15 mouse cellular contexts compared by ENCODE assay signal in the genomic region with DNA sequence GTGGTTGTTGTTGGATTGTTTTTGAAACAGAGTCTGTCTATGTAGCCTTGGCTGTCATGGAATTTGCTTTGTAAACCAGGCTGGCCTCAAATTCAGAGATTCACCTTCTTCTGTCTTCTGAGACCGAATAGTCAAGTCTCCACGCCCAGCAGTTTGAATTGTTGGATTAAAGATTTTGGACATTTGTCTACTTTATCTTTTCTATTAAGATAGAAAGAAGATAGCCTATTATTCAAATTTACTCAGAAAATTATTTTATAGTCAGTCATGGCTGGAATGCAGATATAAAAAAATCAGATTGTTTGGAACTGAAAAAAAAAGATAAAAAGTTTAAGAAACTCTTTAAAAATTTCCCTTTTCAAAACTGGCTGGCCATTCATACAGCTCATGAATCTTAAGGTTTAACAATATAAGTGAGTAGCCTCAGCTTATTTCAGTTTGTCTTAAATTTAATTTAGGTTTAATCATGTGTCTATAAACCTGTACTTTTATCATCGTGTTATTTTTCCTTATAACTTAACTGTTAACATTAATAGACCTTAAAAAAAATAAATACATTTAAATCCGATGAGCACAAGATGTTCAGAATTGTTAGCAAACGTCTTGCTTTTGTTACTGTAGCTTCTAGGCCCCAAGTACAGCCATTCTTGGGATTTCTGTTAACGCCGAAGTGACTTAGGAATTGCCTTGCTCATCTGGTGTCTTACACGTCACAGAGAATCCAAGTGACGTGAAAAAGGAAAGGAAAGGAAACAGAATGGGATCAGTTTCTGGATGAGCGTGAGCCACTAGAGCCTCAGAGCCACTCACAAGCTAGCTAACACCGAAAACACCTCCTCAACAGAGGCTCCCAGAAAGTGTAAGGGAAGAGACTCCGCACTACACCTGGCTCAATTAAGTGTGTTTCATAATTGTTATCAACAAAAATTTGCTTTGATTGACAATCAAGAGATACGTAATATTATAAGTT. TPM values are rescaled to one million over a fixed set of nuclear protein-coding genes. Genes with fewer than 3 reads are reported as not detected.
DNase-seq lines count a peak whose midpoint lies in the region; ATAC-seq and TF ChIP-seq lines count a peak whose summit lies in the region.
"Not testable (repeated sequence)": the region's sequence is repeated elsewhere in the genome, so short reads cannot be mapped to it uniquely, and the experiment has no call there.
"Had no signal": no experiment of that assay in that cellular context is flagged by ENCODE, and none has a peak within 500 bp of the region (broad histone marks: within the 10 kb centered on the region; RNA-seq: fewer than 3 reads in every experiment).

No protein-coding gene starts in this region.

- DNase-seq in G1E (ENCODE audit: low spot score): not testable (repeated sequence)
- DNase-seq in heart, embryonic 10.5 days (ENCODE audit: low spot score): peak; percentile 78
- peak; percentile 30 for DNase-seq in liver, embryonic 11.5 days (ENCODE audit: low spot score)
- DNase-seq in midbrain, embryonic 11.5 days (ENCODE audit: low spot score, missing footprints): peak; percentile 86

- TF ChIP-seq CTCF in G1E (IDR thresholded peaks at IDR 0.05; ENCODE audit: low read depth, low read length): not testable (repeated sequence)

- H3K4me2 ChIP-seq in embryonic facial prominence, embryonic 15.5 days (replicated peaks); hindbrain, embryonic 13.5 days; kidney, embryonic 15.5 days; liver, embryonic 11.5 days; midbrain, embryonic 11.5 days; neural tube, embryonic 15.5 days: not testable (repeated sequence)

- H3K27me3 ChIP-seq in G1E (ENCODE audit: insufficient read depth, low read length); embryonic facial prominence, embryonic 15.5 days; heart, embryonic 10.5 days (ENCODE audit: insufficient read depth, poor library complexity, severe bottlenecking); hindbrain, embryonic 13.5 days; kidney, embryonic 15.5 days; liver, embryonic 11.5 days (replicated peaks; ENCODE audit: control insufficient read depth, insufficient read depth, low read length); midbrain, embryonic 11.5 days (ENCODE audit: control insufficient read depth, insufficient read depth, low read length); neural tube, embryonic 15.5 days (replicated peaks): not testable (repeated sequence)

- H3K36me3 ChIP-seq in G1E (replicated peaks); embryonic facial prominence, embryonic 15.5 days; heart, embryonic 10.5 days; hindbrain, embryonic 13.5 days; kidney, embryonic 15.5 days; liver, embryonic 11.5 days (ENCODE audit: control insufficient read depth, insufficient read depth, low read length); midbrain, embryonic 11.5 days (ENCODE audit: control insufficient read depth, insufficient read depth, low read length); neural tube, embryonic 15.5 days: not testable (repeated sequence)

- peak; percentile 34; the same call in 1 of the 2 replicates for ATAC-seq in G1E (ENCODE audit: extremely low read depth, insufficient number of reproducible peaks, low FRiP score, poor library complexity, severe bottlenecking)
- peak; percentile 85 for ATAC-seq in embryonic facial prominence, embryonic 15.5 days (ENCODE audit: insufficient number of reproducible peaks, low FRiP score, low TSS enrichment, low read depth)
- peak; percentile 86 for ATAC-seq in hindbrain, embryonic 13.5 days (ENCODE audit: low FRiP score)
- peak; percentile 81 for ATAC-seq in kidney, embryonic 15.5 days (replicated peaks; ENCODE audit: low FRiP score)
- ATAC-seq in liver, embryonic 11.5 days (replicated peaks; ENCODE audit: low FRiP score): peak; percentile 67
- ATAC-seq in midbrain, embryonic 11.5 days (ENCODE audit: low FRiP score): peak; percentile 81
- peak; percentile 72 for ATAC-seq in neural tube, embryonic 15.5 days (ENCODE audit: low FRiP score)

- 65% methylated on average over 13 of the region's 13 CpGs for WGBS in embryonic facial prominence, embryonic 15.5 days
- 63% methylated on average over 13 of the region's 13 CpGs for WGBS in heart, embryonic 10.5 days
- 69% methylated on average over 13 of the region's 13 CpGs for WGBS in hindbrain, embryonic 13.5 days
- 69% methylated on average over 13 of the region's 13 CpGs for WGBS in kidney, embryonic 15.5 days
- WGBS in liver, embryonic 11.5 days: 66% methylated on average over 13 of the region's 13 CpGs
- 71% methylated on average over 13 of the region's 13 CpGs for WGBS in midbrain, embryonic 11.5 days
- WGBS in neural tube, embryonic 15.5 days: 69% methylated on average over 13 of the region's 13 CpGs

- not testable (repeated sequence) for H3K27ac ChIP-seq in embryonic facial prominence, embryonic 15.5 days (replicated peaks); heart, embryonic 10.5 days; hindbrain, embryonic 13.5 days; kidney, embryonic 15.5 days; liver, embryonic 11.5 days (ENCODE audit: low read depth, low read length); midbrain, embryonic 11.5 days (ENCODE audit: low read depth, low read length); neural tube, embryonic 15.5 days (replicated peaks)

- not testable (repeated sequence) for H3K4me1 ChIP-seq in G1E (ENCODE audit: insufficient read depth, low read depth, low read length); embryonic facial prominence, embryonic 15.5 days; heart, embryonic 10.5 days; hindbrain, embryonic 13.5 days (replicated peaks); kidney, embryonic 15.5 days; liver, embryonic 11.5 days (replicated peaks; ENCODE audit: control insufficient read depth, insufficient read depth, low read length); midbrain, embryonic 11.5 days (ENCODE audit: control insufficient read depth, insufficient read depth, low read length); neural tube, embryonic 15.5 days

- H3K9ac ChIP-seq in embryonic facial prominence, embryonic 15.5 days; hindbrain, embryonic 13.5 days; kidney, embryonic 15.5 days; liver, embryonic 11.5 days (ENCODE audit: low read depth, low read length); midbrain, embryonic 11.5 days (ENCODE audit: low read length); neural tube, embryonic 15.5 days (replicated peaks): not testable (repeated sequence)

- not testable (repeated sequence) for H3K9me3 ChIP-seq in G1E (replicated peaks); embryonic facial prominence, embryonic 15.5 days (replicated peaks); liver, embryonic 11.5 days (ENCODE audit: control insufficient read depth, low read length)
- peaks cover 14% of the 10 kb centered on the region; the same call in 1 of the 2 replicates for H3K9me3 ChIP-seq in heart, embryonic 10.5 days
- peaks cover 22% of the 10 kb centered on the region for H3K9me3 ChIP-seq in hindbrain, embryonic 13.5 days
- peaks cover 16% of the 10 kb centered on the region for H3K9me3 ChIP-seq in kidney, embryonic 15.5 days (replicated peaks)
- H3K9me3 ChIP-seq in midbrain, embryonic 11.5 days (ENCODE audit: control insufficient read depth, low read length): peaks cover 10% of the 10 kb centered on the region; the same call in 1 of the 2 replicates
- H3K9me3 ChIP-seq in neural tube, embryonic 15.5 days (replicated peaks): peaks cover 23% of the 10 kb centered on the region

- not testable (repeated sequence) for H3K4me3 ChIP-seq in G1E (ENCODE audit: low read depth, low read length); embryonic facial prominence, embryonic 15.5 days (replicated peaks); heart, embryonic 10.5 days; hindbrain, embryonic 13.5 days; kidney, embryonic 15.5 days (replicated peaks); liver, embryonic 11.5 days (ENCODE audit: low read depth, low read length); midbrain, embryonic 11.5 days (ENCODE audit: low read depth, low read length); neural tube, embryonic 15.5 days (replicated peaks)

RNA-seq across cellular contexts. Expression of a gene that starts 23.4 kb away (rescaled TPM):
- not detected in 2 replicates for total RNA-seq in G1E (2014; fragmentation: Nextera tagmentation)
- total RNA-seq in G1E (2017): not detected in 2 replicates
- not detected in 2 replicates for polyA plus RNA-seq in G1E (2012)
- not detected in 2 replicates for polyA plus RNA-seq in embryonic facial prominence, embryonic 15.5 days (2015; fragmentation: Nextera tagmentation; extraction: Ambion mirVana)
- polyA plus RNA-seq in heart, embryonic 10.5 days (2016; fragmentation: Nextera tagmentation; extraction: Ambion mirVana): not detected in 2 replicates
- polyA plus RNA-seq in hindbrain, embryonic 13.5 days (2015; fragmentation: Nextera tagmentation; extraction: Ambion mirVana): not detected in 2 replicates
- polyA plus RNA-seq in kidney, embryonic 15.5 days (2015; fragmentation: Nextera tagmentation; extraction: Ambion mirVana): not detected in 2 replicates
- polyA plus RNA-seq in liver, embryonic 11.5 days (2014; fragmentation: Nextera tagmentation; extraction: Ambion mirVana): not detected in 2 replicates
- not detected in 2 replicates for polyA plus RNA-seq in midbrain, embryonic 11.5 days (2014; fragmentation: Nextera tagmentation; extraction: Ambion mirVana)
- polyA plus RNA-seq in neural tube, embryonic 15.5 days (2015; fragmentation: Nextera tagmentation; extraction: Ambion mirVana): not detected in 2 replicates
- total RNA-seq: adrenal gland, adult 8-10 months; gastrocnemius, adult 2 months; heart, adult 2 months; layer of hippocampus, postnatal 10 days; left cerebral cortex, postnatal 14 days; neutrophil, adult 5-6 weeks had no signal
- polyA plus RNA-seq: heart, adult 2 months; hindbrain, embryonic 16.5 days had no signal

RNA-seq across cellular contexts. Expression of a gene that starts 33.8 kb away (rescaled TPM):
- not detected in 2 replicates for total RNA-seq in G1E (2014; fragmentation: Nextera tagmentation)
- 0.27 TPM in 1 of 2 replicates, not detected in the other for total RNA-seq in G1E (2017)
- not detected in 2 replicates for polyA plus RNA-seq in G1E (2012)
- 0.16 and 0.17 TPM in 2 replicates for polyA plus RNA-seq in embryonic facial prominence, embryonic 15.5 days (2015; fragmentation: Nextera tagmentation; extraction: Ambion mirVana)
- polyA plus RNA-seq in heart, embryonic 10.5 days (2016; fragmentation: Nextera tagmentation; extraction: Ambion mirVana): not detected in 2 replicates
- polyA plus RNA-seq in hindbrain, embryonic 13.5 days (2015; fragmentation: Nextera tagmentation; extraction: Ambion mirVana): not detected in 2 replicates
- not detected in 2 replicates for polyA plus RNA-seq in kidney, embryonic 15.5 days (2015; fragmentation: Nextera tagmentation; extraction: Ambion mirVana)
- polyA plus RNA-seq in liver, embryonic 11.5 days (2014; fragmentation: Nextera tagmentation; extraction: Ambion mirVana): not detected in 2 replicates
- polyA plus RNA-seq in midbrain, embryonic 11.5 days (2014; fragmentation: Nextera tagmentation; extraction: Ambion mirVana): not detected in 2 replicates
- polyA plus RNA-seq in neural tube, embryonic 15.5 days (2015; fragmentation: Nextera tagmentation; extraction: Ambion mirVana): not detected in 2 replicates
- total RNA-seq: adrenal gland, adult 8-10 months; gastrocnemius, adult 2 months; heart, adult 2 months; layer of hippocampus, postnatal 10 days; left cerebral cortex, postnatal 14 days; neutrophil, adult 5-6 weeks had no signal
- polyA plus RNA-seq: heart, adult 2 months; hindbrain, embryonic 16.5 days had no signal

Comparison
In these comparisons a context has a peak if more than half of its experiments do, and no peak if none do; other contexts are left out.
1. ATAC-seq: peak in every context shown above with its lines; median percentile 86 in hindbrain, embryonic 13.5 days; 85 in embryonic facial prominence, embryonic 15.5 days; 81 in kidney, embryonic 15.5 days; 81 in midbrain, embryonic 11.5 days; 72 in neural tube, embryonic 15.5 days; 67 in liver, embryonic 11.5 days; 34 in G1E.